Mouse (Mus musculus): ENCODE measurements around the gene Kcnma1. TPM values are rescaled to one million over a fixed set of nuclear protein-coding genes. Genes with fewer than 3 reads are reported as not detected.

The Kcnma1 gene
- polyA plus RNA-seq, 1 experiment from 2014 or later = 22.8 TPM

- no peak overlapping the region for H3K4me2 ChIP-seq (replicated peaks)
- H3K36me3 ChIP-seq (replicated peaks; ENCODE audit: control insufficient read depth, insufficient read depth) = no peaks in the 10 kb centered on the region
- H3K9ac ChIP-seq = no peak overlapping the region
- DNase-seq (ENCODE audit: low spot score) = no peak
- H3K4me3 ChIP-seq (replicated peaks; ENCODE audit: low read length) = no peak overlapping the region
- ATAC-seq (ENCODE audit: low FRiP score) = no peak
- no peaks in the 10 kb centered on the region for H3K4me1 ChIP-seq (replicated peaks; ENCODE audit: control insufficient read depth, insufficient read depth, low read length)
- no peaks in the 10 kb centered on the region for H3K27me3 ChIP-seq (ENCODE audit: control insufficient read depth, insufficient read depth, low read length)
- no peak overlapping the region for H3K27ac ChIP-seq
- 88% methylated on average over 2 of the region's 2 CpGs for WGBS
- H3K9me3 ChIP-seq (ENCODE audit: control insufficient read depth, low read length) = no peaks in the 10 kb centered on the region
Measured at GRCm38 (mm10) chr14:23824937-23825336, 189.4 kb downstream of the Kcnma1 start.

GRCm38 (mm10) chr14:23824267-23824666 lies 190.0 kb downstream of the Kcnma1 start:
- H3K4me2 ChIP-seq (replicated peaks) = no peak overlapping the region
- H3K27ac ChIP-seq = no peak overlapping the region
- no peak overlapping the region for H3K9ac ChIP-seq
- H3K9me3 ChIP-seq (ENCODE audit: control insufficient read depth, low read length) = no peaks in the 10 kb centered on the region
- ATAC-seq (ENCODE audit: low FRiP score) (no peak), DNase-seq (ENCODE audit: low spot score) (no peak)
- no peaks in the 10 kb centered on the region for H3K36me3 ChIP-seq (replicated peaks; ENCODE audit: control insufficient read depth, insufficient read depth)
- H3K4me1 ChIP-seq (replicated peaks; ENCODE audit: control insufficient read depth, insufficient read depth, low read length) = no peaks in the 10 kb centered on the region
- no peak overlapping the region for H3K4me3 ChIP-seq (replicated peaks; ENCODE audit: low read length)
- WGBS = 63% methylated on average over 4 of the region's 4 CpGs
- no peaks in the 10 kb centered on the region for H3K27me3 ChIP-seq (ENCODE audit: control insufficient read depth, insufficient read depth, low read length)

- no peaks in the 10 kb centered on the region for H3K4me1 ChIP-seq (replicated peaks; ENCODE audit: control insufficient read depth, insufficient read depth, low read length)
- H3K9ac ChIP-seq = no peak overlapping the region
- H3K4me3 ChIP-seq (replicated peaks; ENCODE audit: low read length) = no peak overlapping the region
- DNase-seq (ENCODE audit: low spot score) (no peak), ATAC-seq (ENCODE audit: low FRiP score) (no peak)
- no peak overlapping the region for H3K27ac ChIP-seq
- no peaks in the 10 kb centered on the region for H3K27me3 ChIP-seq (ENCODE audit: control insufficient read depth, insufficient read depth, low read length)
- H3K36me3 ChIP-seq (replicated peaks; ENCODE audit: control insufficient read depth, insufficient read depth) = no peaks in the 10 kb centered on the region
- no peaks in the 10 kb centered on the region for H3K9me3 ChIP-seq (ENCODE audit: control insufficient read depth, low read length)
- WGBS = 91% methylated on average over 3 of the region's 3 CpGs
- no peak overlapping the region for H3K4me2 ChIP-seq (replicated peaks)
Measured at GRCm38 (mm10) chr14:23817585-23817984, 196.7 kb downstream of the Kcnma1 start.

GRCm38 (mm10) chr14:23810081-23810480 lies 204.2 kb downstream of the Kcnma1 start:
- WGBS = 59% methylated on average over 1 of the region's 1 CpGs
- no peaks in the 10 kb centered on the region for H3K9me3 ChIP-seq (ENCODE audit: control insufficient read depth, low read length)
- no peak overlapping the region for H3K27ac ChIP-seq
- no peaks in the 10 kb centered on the region for H3K27me3 ChIP-seq (ENCODE audit: control insufficient read depth, insufficient read depth, low read length)
- H3K36me3 ChIP-seq (replicated peaks; ENCODE audit: control insufficient read depth, insufficient read depth) = no peaks in the 10 kb centered on the region
- peaks cover 11% of the 10 kb centered on the region; the same call in 1 of the 2 replicates for H3K4me1 ChIP-seq (replicated peaks; ENCODE audit: control insufficient read depth, insufficient read depth, low read length)
- DNase-seq (ENCODE audit: low spot score) (no peak), ATAC-seq (ENCODE audit: low FRiP score) (no peak)
- H3K4me3 ChIP-seq (replicated peaks; ENCODE audit: low read length) = no peak overlapping the region
- no peak overlapping the region for H3K9ac ChIP-seq
- no peak overlapping the region for H3K4me2 ChIP-seq (replicated peaks)

- Histone ChIP-seq H3K9ac (no peak overlapping the region), H3K36me3 (replicated peaks; ENCODE audit: control insufficient read depth, insufficient read depth) (no peaks in the 10 kb centered on the region), H3K27me3 (ENCODE audit: control insufficient read depth, insufficient read depth, low read length) (no peaks in the 10 kb centered on the region), H3K4me2 (replicated peaks) (no peak overlapping the region), H3K4me3 (replicated peaks; ENCODE audit: low read length) (no peak overlapping the region), H3K27ac (peak overlapping the region; percentile 3; the same call in 1 of the 2 replicates), H3K4me1 (replicated peaks; ENCODE audit: control insufficient read depth, insufficient read depth, low read length) (peaks cover 11% of the 10 kb centered on the region; the same call in 1 of the 2 replicates), H3K9me3 (ENCODE audit: control insufficient read depth, low read length) (no peaks in the 10 kb centered on the region)
- WGBS = 52% methylated on average over 1 of the region's 1 CpGs
- ATAC-seq (ENCODE audit: low FRiP score) = peak; percentile 68; the same call in 1 of the 2 replicates
- DNase-seq (ENCODE audit: low spot score) = no peak
Measured at GRCm38 (mm10) chr14:23809124-23809523, 205.2 kb downstream of the Kcnma1 start.

- Histone ChIP-seq H3K36me3 (replicated peaks; ENCODE audit: control insufficient read depth, insufficient read depth) (no peaks in the 10 kb centered on the region), H3K9me3 (ENCODE audit: control insufficient read depth, low read length) (no peaks in the 10 kb centered on the region), H3K4me1 (replicated peaks; ENCODE audit: control insufficient read depth, insufficient read depth, low read length) (peaks cover 11% of the 10 kb centered on the region; the same call in 1 of the 2 replicates), H3K4me3 (replicated peaks; ENCODE audit: low read length) (no peak overlapping the region), H3K4me2 (replicated peaks) (no peak overlapping the region), H3K27ac (peak overlapping the region; percentile 38; the same call in 1 of the 2 replicates), H3K27me3 (ENCODE audit: control insufficient read depth, insufficient read depth, low read length) (no peaks in the 10 kb centered on the region), H3K9ac (no peak overlapping the region)
- DNase-seq (ENCODE audit: low spot score) = no peak
- no peak for ATAC-seq (ENCODE audit: low FRiP score)
- 51% methylated on average over 2 of the region's 2 CpGs for WGBS
Measured at GRCm38 (mm10) chr14:23806378-23806777, 207.9 kb downstream of the Kcnma1 start.

GRCm38 (mm10) chr14:23796878-23797277 lies 217.4 kb downstream of the Kcnma1 start:
- Histone ChIP-seq H3K27me3 (ENCODE audit: control insufficient read depth, insufficient read depth, low read length) (no peaks in the 10 kb centered on the region), H3K4me1 (replicated peaks; ENCODE audit: control insufficient read depth, insufficient read depth, low read length) (no peaks in the 10 kb centered on the region), H3K4me3 (replicated peaks; ENCODE audit: low read length) (no peak overlapping the region), H3K9ac (no peak overlapping the region), H3K9me3 (ENCODE audit: control insufficient read depth, low read length) (no peaks in the 10 kb centered on the region), H3K36me3 (replicated peaks; ENCODE audit: control insufficient read depth, insufficient read depth) (no peaks in the 10 kb centered on the region), H3K4me2 (replicated peaks) (no peak overlapping the region), H3K27ac (no peak overlapping the region)
- ATAC-seq (ENCODE audit: low FRiP score) = no peak
- 96% methylated on average over 7 of the region's 7 CpGs for WGBS
- DNase-seq (ENCODE audit: low spot score) = no peak

- WGBS = 80% methylated on average over 3 of the region's 3 CpGs
- Histone ChIP-seq H3K4me2 (replicated peaks) (no peak overlapping the region), H3K27me3 (ENCODE audit: control insufficient read depth, insufficient read depth, low read length) (no peaks in the 10 kb centered on the region), H3K4me1 (replicated peaks; ENCODE audit: control insufficient read depth, insufficient read depth, low read length) (no peaks in the 10 kb centered on the region), H3K4me3 (replicated peaks; ENCODE audit: low read length) (no peak overlapping the region), H3K9ac (no peak overlapping the region), H3K27ac (no peak overlapping the region), H3K9me3 (ENCODE audit: control insufficient read depth, low read length) (no peaks in the 10 kb centered on the region), H3K36me3 (replicated peaks; ENCODE audit: control insufficient read depth, insufficient read depth) (no peaks in the 10 kb centered on the region)
- ATAC-seq (ENCODE audit: low FRiP score) = no peak
- DNase-seq (ENCODE audit: low spot score) = no peak
Measured at GRCm38 (mm10) chr14:23792674-23793073, 221.6 kb downstream of the Kcnma1 start.

- no peak overlapping the region for H3K4me3 ChIP-seq (replicated peaks; ENCODE audit: low read length)
- no peak overlapping the region for H3K27ac ChIP-seq
- no peak for DNase-seq (ENCODE audit: low spot score)
- no peaks in the 10 kb centered on the region for H3K27me3 ChIP-seq (ENCODE audit: control insufficient read depth, insufficient read depth, low read length)
- H3K9me3 ChIP-seq (ENCODE audit: control insufficient read depth, low read length) = no peaks in the 10 kb centered on the region
- H3K36me3 ChIP-seq (replicated peaks; ENCODE audit: control insufficient read depth, insufficient read depth) = no peaks in the 10 kb centered on the region
- no peak overlapping the region for H3K4me2 ChIP-seq (replicated peaks)
- 69% methylated on average over 3 of the region's 3 CpGs for WGBS
- no peaks in the 10 kb centered on the region for H3K4me1 ChIP-seq (replicated peaks; ENCODE audit: control insufficient read depth, insufficient read depth, low read length)
- no peak overlapping the region for H3K9ac ChIP-seq
- ATAC-seq (ENCODE audit: low FRiP score) = no peak
Measured at GRCm38 (mm10) chr14:23792076-23792475, 222.2 kb downstream of the Kcnma1 start.

GRCm38 (mm10) chr14:23791261-23791691 lies 223.0 kb downstream of the Kcnma1 start:
- H3K36me3 ChIP-seq (replicated peaks; ENCODE audit: control insufficient read depth, insufficient read depth) = no peaks in the 10 kb centered on the region
- H3K4me3 ChIP-seq (replicated peaks; ENCODE audit: low read length) = no peak overlapping the region
- H3K9me3 ChIP-seq (ENCODE audit: control insufficient read depth, low read length) = no peaks in the 10 kb centered on the region
- 58% methylated on average over 13 of the region's 13 CpGs for WGBS
- DNase-seq (ENCODE audit: low spot score) = peak; percentile 81
- ATAC-seq (ENCODE audit: low FRiP score) = no peak
- no peaks in the 10 kb centered on the region for H3K27me3 ChIP-seq (ENCODE audit: control insufficient read depth, insufficient read depth, low read length)
- no peak overlapping the region for H3K27ac ChIP-seq
- H3K4me1 ChIP-seq (replicated peaks; ENCODE audit: control insufficient read depth, insufficient read depth, low read length) = no peaks in the 10 kb centered on the region
- no peak overlapping the region for H3K4me2 ChIP-seq (replicated peaks)
- H3K9ac ChIP-seq = no peak overlapping the region
